Mouse (Mus musculus): ENCODE results near the gene Asb16. TPM values are rescaled to one million over a fixed set of nuclear protein-coding genes. Genes with fewer than 3 reads are reported as not detected.
A peak's percentile ranks its signal among the peaks of the same experiment; 100 is the strongest.

Gene Asb16
- polyA plus RNA-seq, 1 experiment from 2014 or later: 0.09 TPM

GRCm38 (mm10) chr11:102246273-102246635, 22.3 kb upstream of the Asb16 start:
- no peak overlapping the region for H3K4me3 ChIP-seq
- WGBS: 93% methylated on average over 6 of the region's 6 CpGs
- H3K27ac ChIP-seq (replicated peaks): no peak overlapping the region
- H3K4me1 ChIP-seq: peaks cover 27% of the 10 kb centered on the region
- H3K9me3 ChIP-seq: no peaks in the 10 kb centered on the region
- DNase-seq (ENCODE audit: low spot score): no peak
- peaks cover 8% of the 10 kb centered on the region for H3K36me3 ChIP-seq (replicated peaks)
- H3K27me3 ChIP-seq (replicated peaks; ENCODE audit: low read depth, poor library complexity, severe bottlenecking): peaks cover 24% of the 10 kb centered on the region

GRCm38 (mm10) chr11:102246871-102247270, 21.7 kb upstream of the Asb16 start:
- no peak for DNase-seq (ENCODE audit: low spot score)
- WGBS: 86% methylated on average over 4 of the region's 4 CpGs
- Histone ChIP-seq H3K4me3 (no peak overlapping the region), H3K27ac (replicated peaks) (no peak overlapping the region), H3K9me3 (no peaks in the 10 kb centered on the region), H3K27me3 (replicated peaks; ENCODE audit: low read depth, poor library complexity, severe bottlenecking) (peaks cover 24% of the 10 kb centered on the region), H3K4me1 (peaks cover 26% of the 10 kb centered on the region), H3K36me3 (replicated peaks) (peaks cover 14% of the 10 kb centered on the region)

GRCm38 (mm10) chr11:102248630-102249230, 19.8 kb upstream of the Asb16 start, which contains the start of gene BC030867:
BC030867 (plus strand) TSS chr11:102248882.
- DNase-seq (ENCODE audit: low spot score): peak; percentile 96
- Histone ChIP-seq H3K27ac (replicated peaks) (peak within 1 kb of the TSS; percentile 88), H3K27me3 (replicated peaks; ENCODE audit: low read depth, poor library complexity, severe bottlenecking) (peaks cover 24% of the 10 kb centered on the region), H3K4me1 (peaks cover 26% of the 10 kb centered on the region), H3K4me3 (peak within 1 kb of the TSS; percentile 95), H3K36me3 (replicated peaks) (peaks cover 32% of the 10 kb centered on the region), H3K9me3 (no peaks in the 10 kb centered on the region)
- WGBS: under 1% methylated on average over 41 of the region's 41 CpGs

GRCm38 (mm10) chr11:102249351-102250090, 19.0 kb upstream of the Asb16 start:
- 14% methylated on average over 9 of the region's 9 CpGs for WGBS

GRCm38 (mm10) chr11:102257514-102257913, 11.0 kb upstream of the Asb16 start:
- H3K4me1 ChIP-seq: peaks cover 19% of the 10 kb centered on the region
- no peaks in the 10 kb centered on the region for H3K27me3 ChIP-seq (replicated peaks; ENCODE audit: low read depth, poor library complexity, severe bottlenecking)
- peak overlapping the region; percentile 69 for H3K27ac ChIP-seq (replicated peaks)
- H3K4me3 ChIP-seq: no peak overlapping the region
- peaks cover 95% of the 10 kb centered on the region for H3K36me3 ChIP-seq (replicated peaks)
- peak; percentile 73 for DNase-seq (ENCODE audit: low spot score)
- 37% methylated on average over 9 of the region's 9 CpGs for WGBS
- H3K9me3 ChIP-seq: no peaks in the 10 kb centered on the region

More at GRCm38 (mm10) chr11:102249351-102250090, 19.0 kb upstream of the Asb16 start:
- Histone ChIP-seq H3K4me3 (peak overlapping the region; percentile 95), H3K27me3 (replicated peaks; ENCODE audit: low read depth, poor library complexity, severe bottlenecking) (peaks cover 20% of the 10 kb centered on the region), H3K27ac (replicated peaks) (peak overlapping the region; percentile 88), H3K9me3 (no peaks in the 10 kb centered on the region), H3K36me3 (replicated peaks) (peaks cover 40% of the 10 kb centered on the region), H3K4me1 (peaks cover 25% of the 10 kb centered on the region)
- no peak for DNase-seq (ENCODE audit: low spot score)

- no peak for DNase-seq (ENCODE audit: low spot score)
- no peaks in the 10 kb centered on the region for H3K27me3 ChIP-seq (replicated peaks; ENCODE audit: low read depth, poor library complexity, severe bottlenecking)
- no peak overlapping the region for H3K27ac ChIP-seq (replicated peaks)
- peaks cover 95% of the 10 kb centered on the region for H3K36me3 ChIP-seq (replicated peaks)
- 84% methylated on average over 6 of the region's 6 CpGs for WGBS
- no peaks in the 10 kb centered on the region for H3K9me3 ChIP-seq
- H3K4me3 ChIP-seq: no peak overlapping the region
- H3K4me1 ChIP-seq: peaks cover 19% of the 10 kb centered on the region
These were observed 10.4 kb upstream of the Asb16 start for GRCm38 (mm10) chr11:102258095-102258494.

- no peak for DNase-seq (ENCODE audit: low spot score)
- no peaks in the 10 kb centered on the region for H3K9me3 ChIP-seq
- WGBS: 91% methylated on average over 3 of the region's 3 CpGs
- H3K36me3 ChIP-seq (replicated peaks): peaks cover 96% of the 10 kb centered on the region
- H3K4me1 ChIP-seq: peaks cover 19% of the 10 kb centered on the region
- no peak overlapping the region for H3K27ac ChIP-seq (replicated peaks)
- H3K4me3 ChIP-seq: no peak overlapping the region
- H3K27me3 ChIP-seq (replicated peaks; ENCODE audit: low read depth, poor library complexity, severe bottlenecking): no peaks in the 10 kb centered on the region
These were observed 10.0 kb upstream of the Asb16 start for GRCm38 (mm10) chr11:102258521-102258920.

GRCm38 (mm10) chr11:102263211-102263610, 5.3 kb upstream of the Asb16 start:
- DNase-seq (ENCODE audit: low spot score): no peak
- Histone ChIP-seq H3K27me3 (replicated peaks; ENCODE audit: low read depth, poor library complexity, severe bottlenecking) (no peaks in the 10 kb centered on the region), H3K27ac (replicated peaks) (no peak overlapping the region), H3K36me3 (replicated peaks) (peaks cover 72% of the 10 kb centered on the region), H3K9me3 (no peaks in the 10 kb centered on the region), H3K4me1 (peaks cover 18% of the 10 kb centered on the region), H3K4me3 (no peak overlapping the region)
- 92% methylated on average over 7 of the region's 7 CpGs for WGBS

GRCm38 (mm10) chr11:102265816-102266215, 2.7 kb upstream of the Asb16 start:
- Histone ChIP-seq H3K9me3 (no peaks in the 10 kb centered on the region), H3K27me3 (replicated peaks; ENCODE audit: low read depth, poor library complexity, severe bottlenecking) (no peaks in the 10 kb centered on the region), H3K36me3 (replicated peaks) (peaks cover 48% of the 10 kb centered on the region), H3K4me3 (no peak overlapping the region), H3K27ac (replicated peaks) (no peak overlapping the region), H3K4me1 (peaks cover 18% of the 10 kb centered on the region)
- DNase-seq (ENCODE audit: low spot score): no peak
- 64% methylated on average over 14 of the region's 14 CpGs for WGBS

GRCm38 (mm10) chr11:102266631-102267355, 1.8 kb upstream of the Asb16 start:
- Histone ChIP-seq H3K4me1 (peaks cover 18% of the 10 kb centered on the region), H3K9me3 (no peaks in the 10 kb centered on the region), H3K27ac (replicated peaks) (no peak overlapping the region), H3K27me3 (replicated peaks; ENCODE audit: low read depth, poor library complexity, severe bottlenecking) (no peaks in the 10 kb centered on the region), H3K36me3 (replicated peaks) (peaks cover 38% of the 10 kb centered on the region), H3K4me3 (no peak overlapping the region)
- no peak for DNase-seq (ENCODE audit: low spot score)
- WGBS: 86% methylated on average over 8 of the region's 8 CpGs

GRCm38 (mm10) chr11:102267480-102267879, 1.1 kb upstream of the Asb16 start:
- Histone ChIP-seq H3K27ac (replicated peaks) (no peak overlapping the region), H3K4me3 (no peak overlapping the region), H3K27me3 (replicated peaks; ENCODE audit: low read depth, poor library complexity, severe bottlenecking) (no peaks in the 10 kb centered on the region), H3K4me1 (peaks cover 18% of the 10 kb centered on the region), H3K9me3 (no peaks in the 10 kb centered on the region), H3K36me3 (replicated peaks) (peaks cover 32% of the 10 kb centered on the region)
- peak; percentile 81 for DNase-seq (ENCODE audit: low spot score)
- 8% methylated on average over 11 of the region's 11 CpGs for WGBS

GRCm38 (mm10) chr11:102276411-102276915, 7.9 kb downstream of the Asb16 start:
- WGBS: 1% methylated on average over 33 of the region's 33 CpGs
- H3K36me3 ChIP-seq (replicated peaks): no peaks in the 10 kb centered on the region
- H3K27ac ChIP-seq (replicated peaks): peak overlapping the region; percentile 81
- peaks cover 34% of the 10 kb centered on the region for H3K27me3 ChIP-seq (replicated peaks; ENCODE audit: low read depth, poor library complexity, severe bottlenecking)
- H3K4me1 ChIP-seq: peaks cover 21% of the 10 kb centered on the region
- DNase-seq (ENCODE audit: low spot score): peak; percentile 77
- H3K9me3 ChIP-seq: no peaks in the 10 kb centered on the region
- H3K4me3 ChIP-seq: peak overlapping the region; percentile 60
